Mouse (Mus musculus) C2C12 (cell line): ENCODE measurements around the gene Trim43a.

ENCODE experiments used
- CEBPB ChIP-seq: IDR thresholded peaks from one replicate; pipeline ENCODE4 v1.6.1; 2011; ENCODE audit warnings: low read depth, mild to moderate bottlenecking, control low read depth, moderate library complexity
- CTCF ChIP-seq: IDR thresholded peaks from one replicate; pipeline ENCODE4 v1.5.1; 2011; ENCODE audit not compliant: control insufficient read depth, insufficient read depth, insufficient read length
- FOSL1 ChIP-seq: IDR thresholded peaks from one replicate; pipeline ENCODE4 v1.8.0; 2011; ENCODE audit warnings: mild to moderate bottlenecking, low read length; ENCODE audit not compliant: poor library complexity, insufficient read depth, severe bottlenecking
- MAX ChIP-seq: IDR thresholded peaks from one replicate; pipeline ENCODE4 v1.6.1; 2011; ENCODE audit warnings: mild to moderate bottlenecking, control low read depth
- MYOD1 ChIP-seq: IDR thresholded peaks from one replicate; pipeline ENCODE4 v1.6.1; 2011; ENCODE audit warnings: low read depth; ENCODE audit not compliant: control insufficient read depth, insufficient read length
- USF1 ChIP-seq: IDR thresholded peaks from one replicate; pipeline ENCODE4 v1.6.1; 2011; ENCODE audit warnings: low read depth, mild to moderate bottlenecking, control low read depth, moderate library complexity

- TF ChIP-seq FOSL1 (no peak), CEBPB (no peak), CTCF (no peak), MYOD1 (no peak), MAX (no peak), USF1 (no peak)
Observed at GRCm38 (mm10) chr9:88548614-88548945, 32.1 kb upstream of the Trim43a start.
